Mouse (Mus musculus) hindbrain, embryonic 14.5 days (tissue): ENCODE data around the gene Mtss1l. TPM values are rescaled to one million over a fixed set of nuclear protein-coding genes. Genes with fewer than 3 reads are reported as not detected.
A peak's percentile ranks its signal among the peaks of the same experiment; 100 is the strongest.

Source experiments
- ATAC-seq: fragments of 200-750 bp; cut with Nextera tagmentation; 2 replicates; pipeline ENCODE4 v1.8.0; 2017; ENCODE audit warnings: moderate number of reproducible peaks, mild to moderate bottlenecking, moderate TSS enrichment, moderate library complexity; ENCODE audit not compliant: low FRiP score
- DNase-seq: peaks from one replicate; pipeline ENCODE4 v3.0.0-alpha.2; 2015; ENCODE audit warnings: low spot score
- H3K27ac ChIP-seq: fragments of 300-500 bp; sonication (generic); 2 replicates; pipeline ENCODE4 v1.5.1; 2014; ENCODE audit warnings: mild to moderate bottlenecking, moderate library complexity
- H3K27me3 ChIP-seq: fragments of 300-500 bp; sonication (generic); 2 replicates; pipeline ENCODE4 v1.6.1; 2014; ENCODE audit warnings: mild to moderate bottlenecking, low read length, mixed read lengths; ENCODE audit not compliant: control insufficient read depth, insufficient read depth
- H3K36me3 ChIP-seq: fragments of 300-500 bp; sonication (generic); replicated peaks from 2 replicates; pipeline ENCODE4 v1.6.1; 2014; ENCODE audit not compliant: control insufficient read depth, insufficient read depth
- H3K4me1 ChIP-seq: fragments of 300-500 bp; sonication (generic); replicated peaks from 2 replicates; pipeline ENCODE4 v1.6.1; 2014; ENCODE audit warnings: antibody characterized with exemption, low read length, mixed read lengths; ENCODE audit not compliant: control insufficient read depth, insufficient read depth
- H3K4me2 ChIP-seq: fragments of 300-500 bp; sonication (generic); replicated peaks from 2 replicates; pipeline ENCODE4 v1.6.1; 2014; ENCODE audit warnings: mild to moderate bottlenecking, moderate library complexity
- H3K4me3 ChIP-seq: fragments of 300-500 bp; sonication (generic); replicated peaks from 2 replicates; pipeline ENCODE4 v1.5.1; 2014; ENCODE audit warnings: mild to moderate bottlenecking, low read length
- H3K9ac ChIP-seq: fragments of 300-500 bp; sonication (generic); 2 replicates; pipeline ENCODE4 v1.6.1; 2014
- H3K9me3 ChIP-seq: fragments of 300-500 bp; sonication (generic); 2 replicates; pipeline ENCODE4 v1.6.1; 2016; ENCODE audit warnings: low read length; ENCODE audit not compliant: control insufficient read depth
- WGBS: fragments of 180-500 bp; shearing (Covaris S2); extraction: QIAGEN DNeasy Blood & Tissue Kit; methylation state at CpG from one replicate; pipeline ENCODE4 v1.1.7; 2014; 5-methylcytosine and 5-hydroxymethylcytosine counted together
- polyA plus RNA-seq: library from polyadenylated mRNA; unstranded; fragments of >200 nt; fragmentation: Nextera tagmentation; extraction: Ambion mirVana; gene quantifications from 2 replicates; pipeline ENCODE4 v1.2.1, GENCODE M21; 2014

The Mtss1l gene
- 32.9 and 36.3 TPM in 2 replicates for polyA plus RNA-seq

DNA sequence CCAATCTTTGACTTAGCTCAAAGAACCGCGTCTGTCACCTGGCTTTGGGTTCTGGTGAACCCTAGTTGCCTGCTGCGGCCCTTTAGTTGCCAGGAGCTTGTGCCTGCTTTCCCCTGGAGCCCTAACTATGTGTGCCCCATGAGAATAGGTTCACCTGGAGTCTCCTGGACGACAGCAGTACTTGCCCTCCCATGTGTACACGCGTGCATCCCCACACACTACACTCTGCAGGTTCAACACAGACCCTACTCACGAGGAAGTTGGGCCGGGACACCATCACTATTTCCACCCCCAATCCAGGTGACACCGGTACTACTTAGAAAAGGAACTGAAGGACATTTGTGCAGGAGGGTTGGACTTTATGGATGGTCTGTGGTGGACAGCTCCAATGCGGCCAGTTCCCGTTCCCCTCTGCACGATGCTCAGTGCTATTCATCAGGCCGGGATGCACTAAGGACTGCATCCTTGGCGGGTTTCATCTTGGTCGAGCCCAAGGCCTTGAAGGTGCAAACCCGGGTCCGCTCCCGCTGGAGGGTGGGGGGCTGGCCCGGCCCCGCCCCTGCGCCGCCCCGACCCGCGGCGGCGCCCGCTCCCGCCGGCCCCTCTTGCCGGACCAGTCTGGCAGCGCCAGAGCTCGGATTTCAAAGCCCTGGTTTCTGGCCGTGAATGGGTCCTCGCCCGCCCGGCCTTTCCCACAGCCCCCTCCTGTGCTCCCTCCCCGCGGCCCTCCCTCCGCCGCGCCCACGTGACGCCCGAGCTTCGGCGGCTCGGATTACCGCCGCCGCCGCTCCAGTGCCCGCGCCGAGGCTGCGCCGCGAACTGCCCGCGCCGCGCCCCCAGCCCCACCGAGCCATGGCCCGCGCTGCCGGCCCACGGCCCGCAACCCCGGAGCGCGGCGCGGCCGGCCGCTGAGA lies at the start of gene Mtss1l:
TSS of gene Mtss1l (plus strand) at position 792 of the 914 bp plus-strand sequence.
- Histone ChIP-seq H3K27me3 (no peaks in the 10 kb centered on the region), H3K9ac (peak within 1 kb of the TSS; percentile 98), H3K36me3 (peaks cover 14% of the 10 kb centered on the region), H3K4me1 (peaks cover 69% of the 10 kb centered on the region), H3K9me3 (no peaks in the 10 kb centered on the region), H3K27ac (peak within 1 kb of the TSS; percentile 96), H3K4me2 (peak within 1 kb of the TSS; percentile 75), H3K4me3 (peak within 1 kb of the TSS; percentile 68)
- peak; percentile 76 for ATAC-seq
- 4% methylated on average over 56 of the region's 75 CpGs for whole genome bisulfite sequencing
- DNase-seq: peak; percentile 82

DNA sequence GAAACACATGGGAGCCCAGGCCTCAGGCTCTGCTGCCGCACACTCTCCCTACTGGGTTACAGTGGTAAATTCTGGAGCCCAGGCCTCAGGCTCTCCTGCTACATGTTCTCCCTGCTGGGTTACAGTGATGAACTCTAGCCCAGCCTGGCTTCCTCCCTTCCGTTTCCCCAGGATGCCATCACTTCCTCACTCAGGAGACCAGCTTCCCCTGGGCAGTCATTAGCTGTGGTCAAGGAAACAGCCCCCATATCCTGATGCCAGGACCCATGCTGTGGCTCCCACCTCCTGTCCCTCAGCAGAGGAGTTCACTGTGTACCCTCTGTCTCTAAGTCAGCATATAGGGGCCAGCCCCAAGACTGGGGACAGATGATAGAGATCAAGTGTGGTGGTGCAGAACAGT lies 49.1 kb upstream of the Mtss1l start:
- Histone ChIP-seq H3K4me1 (no peaks in the 10 kb centered on the region), H3K4me3 (no peak overlapping the region), H3K27ac (peak overlapping the region; percentile 32; the same call in 1 of the 2 replicates), H3K9me3 (no peaks in the 10 kb centered on the region), H3K9ac (no peak overlapping the region), H3K36me3 (peaks cover 51% of the 10 kb centered on the region), H3K27me3 (no peaks in the 10 kb centered on the region), H3K4me2 (no peak overlapping the region)
- WGBS: 98% methylated on average over 2 of the region's 2 CpGs
- no peak for DNase-seq
- no peak for ATAC-seq

GRCm38 (mm10) chr8:110673168-110673567 lies 48.1 kb upstream of the Mtss1l start:
- peaks cover 51% of the 10 kb centered on the region for H3K36me3 ChIP-seq
- DNase-seq: no peak

DNA sequence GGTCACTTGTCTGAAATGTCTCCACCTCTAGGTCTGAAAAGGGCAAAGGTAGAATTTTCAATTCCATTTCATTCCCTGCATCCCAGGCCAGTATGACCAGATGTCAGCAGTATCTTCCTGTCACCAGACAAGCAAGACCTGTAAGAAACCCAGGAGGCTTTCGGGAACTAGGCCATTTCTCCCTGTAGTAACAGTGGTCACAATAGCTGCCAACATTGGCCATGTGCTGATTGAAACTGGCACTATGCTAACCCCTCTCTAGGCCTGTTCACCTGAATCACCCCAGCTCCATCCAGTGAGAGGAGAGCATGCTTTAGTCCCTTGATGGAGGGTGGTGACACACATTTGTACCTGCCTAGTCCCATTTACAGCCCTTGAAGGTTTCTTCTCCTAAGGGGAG lies 46.7 kb upstream of the Mtss1l start:
- Histone ChIP-seq H3K9me3 (no peaks in the 10 kb centered on the region), H3K4me1 (no peaks in the 10 kb centered on the region), H3K27ac (no peak overlapping the region), H3K4me2 (no peak overlapping the region), H3K4me3 (no peak overlapping the region), H3K27me3 (no peaks in the 10 kb centered on the region), H3K9ac (no peak overlapping the region), H3K36me3 (peaks cover 51% of the 10 kb centered on the region)
- WGBS: 93% methylated on average over 1 of the region's 1 CpGs
- ATAC-seq (no peak), DNase-seq (no peak)

More at GRCm38 (mm10) chr8:110673168-110673567, 48.1 kb upstream of the Mtss1l start:
- no peak for ATAC-seq
- H3K4me2 ChIP-seq: no peak overlapping the region
- H3K4me3 ChIP-seq: no peak overlapping the region
- H3K4me1 ChIP-seq: no peaks in the 10 kb centered on the region
- no peaks in the 10 kb centered on the region for H3K9me3 ChIP-seq
- no peaks in the 10 kb centered on the region for H3K27me3 ChIP-seq
- no peak overlapping the region for H3K27ac ChIP-seq
- no peak overlapping the region for H3K9ac ChIP-seq
- 82% methylated on average over 2 of the region's 2 CpGs for WGBS

- Histone ChIP-seq H3K4me3 (no peak overlapping the region), H3K36me3 (peaks cover 45% of the 10 kb centered on the region), H3K9ac (no peak overlapping the region), H3K9me3 (no peaks in the 10 kb centered on the region), H3K4me1 (no peaks in the 10 kb centered on the region), H3K27ac (no peak overlapping the region), H3K27me3 (no peaks in the 10 kb centered on the region), H3K4me2 (no peak overlapping the region)
- no peak for ATAC-seq
- DNase-seq: no peak
- 82% methylated on average over 5 of the region's 5 CpGs for WGBS
Observed at GRCm38 (mm10) chr8:110676702-110677101, 44.6 kb upstream of the Mtss1l start.

- H3K36me3 ChIP-seq: peaks cover 40% of the 10 kb centered on the region
- H3K4me2 ChIP-seq: no peak overlapping the region
- no peak for DNase-seq
- H3K9me3 ChIP-seq: no peaks in the 10 kb centered on the region
- H3K4me1 ChIP-seq: no peaks in the 10 kb centered on the region
- H3K27ac ChIP-seq: no peak overlapping the region
- WGBS: 92% methylated on average over 5 of the region's 5 CpGs
- no peak overlapping the region for H3K4me3 ChIP-seq
- no peak for ATAC-seq
- no peak overlapping the region for H3K9ac ChIP-seq
- no peaks in the 10 kb centered on the region for H3K27me3 ChIP-seq
Observed at GRCm38 (mm10) chr8:110677174-110677660, 44.1 kb upstream of the Mtss1l start.

DNA sequence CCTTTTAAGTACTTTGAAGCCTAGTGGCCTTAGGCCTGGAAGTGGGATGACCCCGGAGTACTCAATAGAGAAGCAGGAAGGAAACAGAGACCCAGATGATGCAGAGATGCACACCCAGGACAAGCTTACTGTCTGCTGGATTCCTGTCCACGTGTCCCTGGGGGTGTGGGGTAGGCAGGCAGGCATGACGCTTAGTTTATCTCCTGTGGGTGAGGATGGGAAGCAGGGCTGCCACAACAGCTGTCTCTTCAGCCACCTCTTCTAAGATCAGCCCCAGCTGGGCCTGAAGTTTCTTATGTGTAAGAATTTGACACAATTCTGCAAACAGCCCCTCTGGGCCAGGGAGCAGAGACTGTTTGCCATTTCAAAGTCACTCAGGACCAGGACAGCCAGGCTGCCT lies 42.3 kb upstream of the Mtss1l start:
- Histone ChIP-seq H3K4me3 (no peak overlapping the region), H3K4me1 (no peaks in the 10 kb centered on the region), H3K27me3 (no peaks in the 10 kb centered on the region), H3K9ac (no peak overlapping the region), H3K36me3 (peaks cover 35% of the 10 kb centered on the region), H3K9me3 (no peaks in the 10 kb centered on the region), H3K27ac (no peak overlapping the region), H3K4me2 (no peak overlapping the region)
- WGBS: 83% methylated on average over 3 of the region's 3 CpGs
- DNase-seq (no peak), ATAC-seq (no peak)

DNA sequence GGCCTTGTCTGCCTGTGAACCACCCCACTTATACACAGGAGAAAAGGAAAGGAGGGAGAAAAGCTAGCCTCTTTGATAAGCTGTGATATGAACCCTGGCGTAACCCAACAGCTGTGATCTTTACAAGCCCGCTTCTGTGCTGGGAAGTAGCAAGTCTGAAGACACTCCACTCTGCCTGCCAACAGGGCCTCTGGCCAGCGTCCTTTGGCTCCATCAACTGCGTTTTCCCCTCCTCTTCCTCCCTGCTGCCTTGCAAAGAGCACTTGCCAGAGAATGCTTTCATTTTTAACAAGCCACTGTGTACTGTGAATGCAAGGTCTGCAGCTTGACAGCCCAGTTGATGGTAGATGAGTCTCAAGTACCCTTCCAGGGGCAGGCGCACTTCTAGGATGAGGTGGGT lies 33.5 kb upstream of the Mtss1l start:
- ATAC-seq (peak; percentile 37; the same call in 1 of the 2 replicates), DNase-seq (no peak)
- H3K4me1 ChIP-seq: no peaks in the 10 kb centered on the region
- WGBS: 84% methylated on average over 5 of the region's 5 CpGs
- no peak overlapping the region for H3K4me2 ChIP-seq
- H3K27me3 ChIP-seq: no peaks in the 10 kb centered on the region
- H3K4me3 ChIP-seq: no peak overlapping the region
- H3K9me3 ChIP-seq: no peaks in the 10 kb centered on the region
- no peak overlapping the region for H3K27ac ChIP-seq
- H3K9ac ChIP-seq: no peak overlapping the region
- peaks cover 42% of the 10 kb centered on the region for H3K36me3 ChIP-seq

DNA sequence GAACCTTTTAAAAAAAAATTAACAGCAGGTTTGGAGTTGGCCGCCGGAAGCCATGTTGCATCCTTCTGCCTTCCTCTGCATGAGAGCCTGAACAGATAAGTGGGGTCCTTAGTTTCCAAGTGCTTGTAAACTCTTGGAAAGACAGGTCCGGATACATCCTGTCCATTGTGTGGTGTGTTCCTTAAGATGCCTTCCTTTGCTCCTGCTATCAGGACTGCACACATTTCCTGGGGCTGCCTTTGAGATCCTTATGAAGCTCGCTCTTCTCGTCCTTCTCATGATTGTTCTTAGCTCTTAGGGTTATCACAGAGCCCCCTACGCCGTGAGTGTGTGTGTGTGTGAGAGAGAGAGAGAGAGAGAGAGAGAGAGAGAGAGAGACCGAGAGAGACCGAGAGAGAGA lies 31.3 kb upstream of the Mtss1l start:
- H3K4me1 ChIP-seq: peaks cover under 1% of the 10 kb centered on the region; the same call in 1 of the 2 replicates
- H3K27me3 ChIP-seq: no peaks in the 10 kb centered on the region
- DNase-seq (no peak), ATAC-seq (no peak)
- WGBS: 92% methylated on average over 9 of the region's 9 CpGs
- H3K4me3 ChIP-seq: no peak overlapping the region
- no peak overlapping the region for H3K27ac ChIP-seq
- no peak overlapping the region for H3K9ac ChIP-seq
- H3K9me3 ChIP-seq: no peaks in the 10 kb centered on the region
- H3K4me2 ChIP-seq: no peak overlapping the region
- peaks cover 27% of the 10 kb centered on the region for H3K36me3 ChIP-seq
